Mouse (Mus musculus): ENCODE results near the gene Hspe1.

GRCm38 (mm10) chr1:55043164-55043563, 44.8 kb upstream of the Hspe1 start:
- TF ChIP-seq GATA1 (IDR thresholded peaks at IDR 0.05; ENCODE audit: borderline replicate concordance, low read length) (no peak), CTCF (IDR thresholded peaks at IDR 0.05; ENCODE audit: low read depth, low read length) (no peak), POLR2AphosphoS5 (IDR thresholded peaks at IDR 0.05; ENCODE audit: insufficient replicate concordance, low read depth, low read length) (no peak)

All from G1E (cell line).